Mouse (Mus musculus): ENCODE results near the gene Trio.
A peak's percentile ranks its signal among the peaks of the same experiment; 100 is the strongest.

The Trio gene

DNA sequence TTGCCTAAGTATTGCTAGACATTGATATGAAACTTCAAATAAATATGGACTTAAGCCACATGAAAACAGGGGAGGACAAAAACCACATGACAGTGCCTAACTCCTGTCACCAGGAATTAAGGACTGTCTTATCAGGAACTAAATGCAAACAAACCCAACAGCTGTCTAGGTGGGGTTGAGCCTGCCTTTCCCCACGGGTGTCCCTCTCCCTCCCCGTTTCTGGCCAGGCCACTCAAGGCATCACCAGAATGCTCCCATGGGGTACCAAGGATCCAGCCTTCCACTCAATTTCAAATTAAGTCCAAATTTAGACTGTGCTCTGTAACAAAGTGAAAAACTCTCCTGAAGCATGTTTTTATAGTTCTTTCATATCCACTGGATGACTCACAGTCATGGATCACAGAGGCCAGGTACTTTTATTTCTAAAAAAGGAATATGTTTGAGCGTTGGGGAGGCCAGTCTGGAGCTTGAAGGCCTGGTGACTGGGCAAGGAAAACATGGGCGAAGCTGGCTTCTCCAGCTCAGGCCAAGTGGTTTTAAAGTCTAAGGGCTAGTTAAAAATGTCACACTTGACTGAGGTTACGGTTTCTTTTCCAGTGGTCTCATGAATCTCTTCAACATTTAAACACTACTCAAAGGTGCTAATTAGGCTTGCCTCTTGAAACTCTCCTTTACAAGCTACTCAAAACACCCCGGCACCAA is 33.6 kb downstream of the Trio start:
- DNase-seq (ENCODE audit: low spot score in 2 of 2) = no peak

GRCm38 (mm10) chr15:27991066-27991701 is 34.5 kb downstream of the Trio start:
- no peak for DNase-seq (ENCODE audit: low spot score in 2 of 2)

- DNase-seq (ENCODE audit: low spot score in 2 of 2) = no peak
Measured at GRCm38 (mm10) chr15:27987979-27988378, 37.7 kb downstream of the Trio start.

DNA sequence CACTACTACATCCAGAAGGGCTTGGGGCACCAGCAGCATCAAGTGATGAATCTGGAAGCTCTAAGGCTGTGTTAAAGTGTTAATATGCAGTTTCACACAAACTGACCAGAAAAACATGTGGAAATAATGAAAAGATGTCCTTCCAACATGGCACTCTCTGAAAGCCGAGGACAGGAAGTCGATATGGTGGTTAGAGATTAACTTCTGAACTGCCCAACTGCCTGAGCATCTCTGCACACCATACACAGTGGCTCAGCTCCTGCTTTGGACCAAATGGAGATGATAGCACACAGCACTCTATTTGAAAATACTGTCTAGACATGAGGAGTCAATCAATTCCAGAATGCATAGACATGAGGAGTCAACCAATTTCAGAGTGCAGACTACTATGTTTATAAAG is 40.8 kb downstream of the Trio start:
- no peak for DNase-seq (ENCODE audit: low spot score in 2 of 2)

- DNase-seq (ENCODE audit: low spot score in 2 of 2) = no peak
Measured at GRCm38 (mm10) chr15:27981764-27982500, 43.7 kb downstream of the Trio start.

- no peak for DNase-seq (ENCODE audit: low spot score in 2 of 2)
Measured at GRCm38 (mm10) chr15:27981258-27981657, 44.4 kb downstream of the Trio start.

DNA sequence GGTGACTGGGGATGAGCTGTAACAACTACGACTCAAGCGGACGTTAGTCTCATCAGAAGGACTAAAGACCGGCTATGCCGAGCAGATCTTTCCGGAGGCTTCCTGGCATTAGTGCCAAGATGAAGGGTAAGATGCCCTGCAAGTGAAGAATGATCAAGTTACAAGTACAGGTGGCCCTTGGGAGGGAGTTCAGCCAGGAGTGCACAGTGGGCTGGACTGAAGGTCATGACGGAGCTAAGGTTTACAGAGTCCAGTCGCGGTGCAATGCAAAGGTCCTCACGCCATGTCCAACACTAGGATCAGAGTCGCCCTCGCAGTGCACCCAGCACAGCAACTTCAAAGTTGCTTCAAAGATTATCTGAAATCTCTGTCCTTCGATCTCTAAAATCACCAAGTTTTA is 45.2 kb downstream of the Trio start:
- DNase-seq (ENCODE audit: low spot score in 2 of 2) = no peak

DNA sequence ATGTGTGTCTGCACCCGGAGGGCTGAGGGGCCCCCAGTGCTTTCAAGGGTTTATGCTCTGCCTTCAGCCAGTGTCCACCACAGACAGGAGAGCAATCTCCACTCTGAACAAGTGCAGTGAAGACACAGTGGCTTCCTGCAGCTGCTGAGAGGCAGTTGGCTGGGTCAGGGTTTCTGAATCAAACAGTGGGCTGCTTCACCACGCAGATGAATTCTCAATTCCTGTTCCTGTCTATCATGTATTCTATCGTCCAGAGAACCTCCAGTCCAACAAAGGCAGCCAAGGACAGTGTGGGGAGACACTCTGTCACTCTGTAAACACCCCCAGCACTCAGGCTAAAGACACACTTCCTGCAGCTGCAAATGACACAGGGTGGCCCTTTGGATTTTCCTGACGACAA is 48.7 kb downstream of the Trio start:
- no peak for DNase-seq (ENCODE audit: low spot score in 2 of 2)

GRCm38 (mm10) chr15:27976366-27976765 is 49.3 kb downstream of the Trio start:
- DNase-seq (ENCODE audit: low spot score in 2 of 2) = no peak

DNA sequence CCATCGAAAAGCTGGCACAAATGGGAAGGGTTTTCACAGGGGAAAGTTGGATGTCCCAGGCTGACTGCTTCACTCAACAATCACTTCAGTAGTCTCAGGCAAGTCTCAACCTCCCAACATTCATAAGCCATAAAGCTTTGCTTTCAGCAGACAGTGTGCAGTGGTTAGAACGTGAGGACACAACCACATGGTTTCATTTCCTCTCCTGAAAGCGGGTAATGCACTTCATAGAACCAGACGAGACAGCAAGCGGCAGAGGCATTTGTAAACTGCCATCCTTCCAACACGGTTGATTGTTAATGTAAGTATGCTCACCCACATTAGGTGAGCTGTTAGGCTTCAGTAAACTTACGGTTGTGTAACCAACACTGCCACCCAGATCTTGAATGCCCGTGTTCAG is 51.0 kb downstream of the Trio start:
- DNase-seq (ENCODE audit: low spot score in 2 of 2) = no peak

GRCm38 (mm10) chr15:27968183-27968582 is 57.5 kb downstream of the Trio start:
- DNase-seq (ENCODE audit: low spot score in 2 of 2) = peak in 1 of 2 experiments; percentile 49

DNA sequence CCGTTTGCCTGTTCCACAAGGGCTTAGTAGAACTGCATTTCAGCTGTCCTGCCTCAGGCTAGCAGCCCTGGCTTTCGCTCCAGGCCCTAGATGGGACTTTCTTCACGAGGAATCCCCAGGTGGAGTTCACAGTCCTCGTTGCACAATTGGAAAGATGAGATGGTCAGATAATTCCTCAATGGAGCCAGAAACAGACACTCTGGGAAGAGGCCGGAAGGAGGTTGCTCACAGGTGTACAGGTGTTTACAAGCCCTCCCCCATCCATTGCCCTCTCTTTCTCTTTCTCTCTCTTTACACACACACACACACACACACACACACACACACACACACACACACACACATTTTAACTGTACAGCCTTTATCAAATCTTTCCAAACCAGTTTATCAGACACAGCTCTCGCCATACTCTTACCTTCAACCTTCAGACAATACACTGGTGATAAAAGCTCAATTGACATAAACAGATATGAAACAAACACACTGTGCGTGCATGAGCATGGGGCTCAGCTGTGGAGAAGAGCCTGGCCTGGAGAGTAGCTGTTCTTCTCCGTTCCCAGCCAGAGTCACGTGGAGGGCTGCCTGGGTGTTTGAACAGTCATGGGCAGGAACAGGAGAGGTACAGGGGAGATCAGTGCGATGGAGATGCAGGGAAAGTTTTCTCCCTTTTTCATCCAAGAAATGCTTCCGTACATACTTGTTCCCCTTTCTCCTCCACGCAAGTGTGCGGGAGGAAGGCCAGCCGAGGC is 58.3 kb downstream of the Trio start:
- no peak for DNase-seq (ENCODE audit: low spot score in 2 of 2)

GRCm38 (mm10) chr15:27964877-27965276 is 60.8 kb downstream of the Trio start:
- DNase-seq (ENCODE audit: low spot score in 2 of 2) = no peak

GRCm38 (mm10) chr15:27963506-27963905 is 62.1 kb downstream of the Trio start:
- DNase-seq (ENCODE audit: low spot score in 2 of 2) = no peak

- no peak for DNase-seq (ENCODE audit: low spot score in 2 of 2)
Measured at GRCm38 (mm10) chr15:27960642-27961041, 65.0 kb downstream of the Trio start.

GRCm38 (mm10) chr15:27957867-27958266 is 67.8 kb downstream of the Trio start:
- DNase-seq (ENCODE audit: low spot score in 2 of 2) = no peak

GRCm38 (mm10) chr15:27955614-27956013 is 70.0 kb downstream of the Trio start:
- no peak for DNase-seq (ENCODE audit: low spot score in 2 of 2)

DNA sequence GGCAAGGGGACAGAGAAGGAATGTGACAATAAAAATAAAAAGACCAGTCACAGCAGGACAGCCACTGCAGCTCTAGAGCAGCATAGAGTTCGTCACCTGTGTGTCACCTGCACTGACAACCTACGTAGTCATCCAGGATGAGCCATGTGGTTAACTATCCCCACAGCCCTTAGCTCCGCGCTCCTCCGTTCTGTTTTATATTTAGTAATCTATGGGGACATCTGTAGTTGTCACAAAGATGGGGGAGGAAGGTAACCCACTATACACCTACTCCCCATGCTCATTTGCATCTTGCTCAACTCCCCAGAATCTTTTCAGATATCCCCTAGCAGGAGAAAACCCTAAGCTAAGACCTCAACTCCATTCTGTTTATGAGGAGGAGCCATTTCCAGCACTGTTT is 71.3 kb downstream of the Trio start:
- no peak for DNase-seq (ENCODE audit: low spot score in 2 of 2)

GRCm38 (mm10) chr15:27953570-27953969 is 72.1 kb downstream of the Trio start:
- no peak for DNase-seq (ENCODE audit: low spot score in 2 of 2)

- DNase-seq (ENCODE audit: low spot score in 2 of 2) = no peak
Measured at GRCm38 (mm10) chr15:27951195-27951594, 74.5 kb downstream of the Trio start.

- DNase-seq (ENCODE audit: low spot score in 2 of 2) = no peak
Measured at GRCm38 (mm10) chr15:27949196-27949595, 76.5 kb downstream of the Trio start.

GRCm38 (mm10) chr15:27947880-27948279 is 77.8 kb downstream of the Trio start:
- DNase-seq (ENCODE audit: low spot score in 2 of 2) = no peak

Data from urinary bladder, adult 18-20 months (tissue).